Mouse (Mus musculus) right cerebral cortex, adult 18-20 months (tissue): ENCODE data around the gene Ghrhr.
A peak's percentile ranks its signal among the peaks of the same experiment; 100 is the strongest.

ENCODE experiments used
- DNase-seq: peaks from one replicate; pipeline ENCODE4 v3.0.0; 2022; ENCODE audit warnings: mixed read lengths

Gene Ghrhr

DNA sequence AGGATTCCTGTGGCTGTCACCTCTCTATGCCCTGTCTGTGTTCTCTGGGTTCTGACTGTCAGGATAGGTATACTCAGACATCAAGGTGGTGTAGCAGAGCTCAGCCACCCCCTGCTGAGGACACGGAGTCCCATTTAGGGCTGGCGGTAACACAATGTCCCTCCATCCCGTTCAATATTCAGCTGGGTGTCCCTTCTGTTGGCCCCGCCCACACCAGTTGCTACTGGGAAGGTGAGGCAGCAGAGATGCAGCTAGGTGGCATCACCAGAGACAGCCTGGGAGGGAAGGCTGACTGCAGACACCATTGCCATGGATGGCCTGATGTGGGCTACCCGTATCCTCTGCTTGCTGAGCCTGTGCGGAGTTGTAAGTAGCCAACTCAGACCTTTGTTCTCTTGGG is at the start of gene Ghrhr:
TSS of gene Ghrhr (plus strand) at position 220 of the 400 bp plus-strand sequence.
- no peak for DNase-seq

- no peak for DNase-seq
Observed at GRCm38 (mm10) chr6:55326299-55326698, 49.8 kb upstream of the Ghrhr start.

DNA sequence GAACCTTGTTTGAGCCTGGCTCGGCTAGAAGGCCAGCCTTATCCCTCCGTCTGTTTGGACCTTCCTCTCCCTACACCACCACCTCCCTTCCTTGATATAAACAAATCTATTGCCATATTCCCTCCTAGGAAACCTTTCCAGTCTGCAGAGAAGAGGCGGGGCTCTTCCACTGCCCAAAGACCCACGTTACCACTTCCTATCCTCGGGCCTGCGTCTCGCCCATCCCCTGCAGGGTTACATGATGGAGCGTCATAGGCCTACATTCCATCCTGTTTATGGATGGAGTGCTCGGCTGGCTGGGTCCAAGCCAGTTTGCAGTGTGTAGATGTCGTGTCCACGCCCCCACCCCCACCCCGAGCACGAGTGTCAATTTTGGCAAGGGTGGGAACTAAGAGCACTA is 48.8 kb upstream of the Ghrhr start:
- DNase-seq = no peak

DNA sequence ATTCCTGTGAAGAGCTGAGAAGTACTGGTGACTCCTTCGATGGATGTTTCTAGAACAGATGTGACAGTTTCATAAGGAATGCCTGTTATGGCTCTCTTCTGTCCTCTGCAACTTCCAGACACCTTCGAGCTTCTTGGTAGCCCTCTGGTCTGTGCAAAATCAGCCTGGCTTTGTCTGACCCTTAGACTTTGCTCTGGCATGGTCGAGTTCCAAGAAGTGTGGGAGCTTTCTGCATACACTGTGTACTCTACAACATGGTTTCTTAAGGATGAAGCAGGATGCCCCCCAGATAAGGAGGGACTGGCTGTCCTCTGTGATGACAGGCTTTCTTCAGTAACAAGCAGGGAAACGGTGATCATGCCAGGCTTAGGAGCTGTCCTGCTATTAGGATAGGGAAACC is 47.9 kb upstream of the Ghrhr start:
- no peak for DNase-seq

DNA sequence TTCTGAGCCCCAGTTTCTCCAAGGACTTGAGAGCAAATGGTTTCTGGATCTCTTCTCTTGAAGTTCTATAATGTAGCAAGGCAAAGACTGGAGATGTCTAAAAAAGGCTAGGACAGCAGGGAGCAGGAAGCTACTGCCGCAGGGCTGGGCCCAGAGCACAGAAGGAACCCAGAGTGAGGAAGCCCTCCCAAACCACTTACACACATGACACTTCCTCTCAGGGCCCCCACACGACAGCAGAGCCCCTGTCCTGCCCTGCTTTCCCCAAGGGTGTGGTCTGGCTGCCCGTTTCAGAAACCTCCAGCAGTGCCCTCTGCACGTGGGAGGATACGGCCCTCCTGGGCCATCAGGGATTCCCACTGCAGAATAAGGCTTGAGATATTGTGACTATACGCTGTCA is 44.8 kb upstream of the Ghrhr start:
- DNase-seq = no peak

DNA sequence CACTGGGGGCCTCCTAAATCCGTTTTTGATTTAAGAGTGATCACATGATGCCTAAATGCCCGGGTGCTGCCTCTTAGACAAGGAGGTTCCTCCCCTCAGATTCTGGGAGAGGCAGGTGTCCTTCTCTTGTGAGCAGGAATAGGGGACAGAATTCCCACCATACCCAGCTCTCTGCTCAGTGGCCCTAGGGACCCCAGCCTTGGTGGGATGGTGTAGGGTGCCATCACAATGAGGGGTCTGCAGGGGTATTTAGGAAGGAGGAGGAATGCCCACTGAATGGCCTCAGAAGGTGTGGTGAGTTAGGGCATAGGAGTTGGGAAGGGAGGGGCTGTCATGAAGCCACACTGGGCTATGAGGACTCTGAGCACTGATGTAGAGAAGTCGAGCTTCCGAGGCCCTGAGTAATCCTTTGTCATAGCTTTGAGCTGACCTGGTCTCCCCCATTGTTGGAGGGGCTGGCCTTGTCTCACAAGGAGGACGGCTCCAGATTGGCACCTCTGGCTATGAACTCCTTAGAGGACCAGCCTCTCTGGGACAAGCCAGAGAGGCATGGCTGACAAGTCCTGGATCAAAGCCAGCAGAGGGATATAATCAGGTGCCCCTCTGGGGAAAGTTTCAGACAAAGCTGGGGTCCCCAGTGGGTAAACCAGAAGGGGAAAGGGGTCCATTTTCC is 43.9 kb upstream of the Ghrhr start:
- no peak for DNase-seq

- no peak for DNase-seq
Observed at GRCm38 (mm10) chr6:55332773-55333109, 43.4 kb upstream of the Ghrhr start.

DNA sequence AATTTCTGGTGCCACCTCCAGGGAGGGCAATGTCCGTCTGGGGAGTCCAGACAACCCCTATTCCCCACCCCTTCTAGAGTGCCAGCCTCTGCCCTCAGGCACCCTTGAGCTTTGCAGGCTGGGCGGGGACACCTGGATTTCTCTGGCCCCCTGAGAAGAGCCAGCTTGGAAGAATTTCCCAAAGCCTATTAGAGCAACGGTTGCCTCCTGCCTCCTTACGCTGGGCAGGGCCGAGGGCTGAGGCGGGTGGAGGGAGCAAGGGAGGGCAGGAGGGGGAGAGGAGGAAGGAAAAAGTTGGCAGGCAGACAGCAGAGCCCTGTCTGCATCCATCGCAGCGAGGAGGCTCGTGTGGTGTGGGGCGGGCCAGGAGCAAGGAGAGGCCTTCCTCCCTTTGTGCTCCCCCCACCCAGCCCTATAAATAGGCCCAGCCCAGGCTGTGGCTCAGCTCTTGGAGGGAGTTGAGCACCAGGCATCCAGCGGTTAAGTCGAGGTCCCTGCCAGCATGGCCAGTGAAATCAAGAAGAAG is 40.0 kb upstream of the Ghrhr start, which contains the start of gene Aqp1:
TSS of gene Aqp1 (plus strand) at position 444 of the 526 bp plus-strand sequence.
- DNase-seq = no peak

GRCm38 (mm10) chr6:55337242-55337641 is 38.9 kb upstream of the Ghrhr start:
- DNase-seq = no peak

DNA sequence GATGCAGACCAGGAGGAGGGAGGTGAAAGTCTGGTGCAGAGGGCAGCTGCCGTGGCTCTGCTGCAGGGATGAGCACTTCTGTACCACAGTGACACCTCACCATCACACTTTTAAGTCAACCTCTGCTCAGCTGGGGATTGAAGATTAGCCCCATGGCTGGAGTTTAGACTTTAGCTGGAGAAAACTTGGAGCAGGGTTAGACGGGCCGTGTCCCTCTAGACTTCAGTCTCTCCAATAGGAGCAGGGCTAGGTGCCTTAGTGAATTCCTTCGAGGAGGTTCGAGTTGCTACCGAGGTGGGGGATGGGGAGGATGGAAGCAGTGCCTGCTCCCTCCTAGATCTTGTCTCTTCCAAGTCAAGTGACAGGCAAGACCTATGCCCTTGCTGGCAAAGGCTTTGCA is 38.0 kb upstream of the Ghrhr start:
- no peak for DNase-seq

- no peak for DNase-seq
Observed at GRCm38 (mm10) chr6:55338934-55339825, 36.9 kb upstream of the Ghrhr start.

DNA sequence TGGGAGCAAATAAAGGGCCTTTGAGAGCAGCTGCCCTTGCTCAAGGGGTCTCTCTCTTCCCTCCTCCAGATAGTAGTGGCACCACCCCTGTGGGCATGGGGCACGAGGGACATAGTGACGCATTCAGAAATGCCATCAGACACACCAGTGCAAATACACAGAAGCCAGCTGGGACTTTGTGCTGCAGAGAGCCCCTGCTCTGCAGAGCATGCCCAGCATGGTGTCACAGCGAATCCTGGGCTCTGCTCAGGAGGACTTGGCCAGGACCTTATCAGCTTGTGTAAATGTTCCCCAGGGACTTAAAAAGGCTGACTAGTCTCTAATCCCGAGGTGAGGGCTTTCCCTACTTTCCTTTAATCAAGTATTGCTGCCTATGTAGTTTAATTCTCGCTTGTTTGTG is 34.4 kb upstream of the Ghrhr start:
- no peak for DNase-seq

GRCm38 (mm10) chr6:55342328-55342727 is 33.8 kb upstream of the Ghrhr start:
- DNase-seq = no peak

DNA sequence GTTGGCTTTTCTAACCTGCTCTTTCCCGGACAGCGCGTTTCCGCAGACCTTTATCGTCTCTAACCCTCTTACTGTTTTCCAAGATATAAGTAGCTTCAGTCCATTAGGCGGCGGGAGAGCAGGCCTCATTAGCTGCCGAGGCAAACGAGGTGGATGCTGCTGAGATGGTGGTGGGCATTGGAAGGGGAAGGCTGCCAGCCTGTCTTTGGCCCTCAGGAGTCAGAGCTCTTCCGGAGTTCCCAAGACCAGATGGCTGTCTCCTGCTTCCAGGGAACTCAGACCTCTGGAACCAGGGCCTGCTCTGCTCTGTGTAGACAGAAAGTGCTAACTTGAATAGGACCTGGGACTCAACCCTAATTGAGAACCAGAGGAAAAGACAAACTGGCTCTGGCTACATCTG is 32.6 kb upstream of the Ghrhr start:
- no peak for DNase-seq

GRCm38 (mm10) chr6:55344291-55345016 is 31.6 kb upstream of the Ghrhr start:
- DNase-seq = peak; percentile 20

- no peak for DNase-seq
Observed at GRCm38 (mm10) chr6:55345264-55345663, 30.8 kb upstream of the Ghrhr start.

GRCm38 (mm10) chr6:55346491-55346890 is 29.6 kb upstream of the Ghrhr start:
- no peak for DNase-seq

DNA sequence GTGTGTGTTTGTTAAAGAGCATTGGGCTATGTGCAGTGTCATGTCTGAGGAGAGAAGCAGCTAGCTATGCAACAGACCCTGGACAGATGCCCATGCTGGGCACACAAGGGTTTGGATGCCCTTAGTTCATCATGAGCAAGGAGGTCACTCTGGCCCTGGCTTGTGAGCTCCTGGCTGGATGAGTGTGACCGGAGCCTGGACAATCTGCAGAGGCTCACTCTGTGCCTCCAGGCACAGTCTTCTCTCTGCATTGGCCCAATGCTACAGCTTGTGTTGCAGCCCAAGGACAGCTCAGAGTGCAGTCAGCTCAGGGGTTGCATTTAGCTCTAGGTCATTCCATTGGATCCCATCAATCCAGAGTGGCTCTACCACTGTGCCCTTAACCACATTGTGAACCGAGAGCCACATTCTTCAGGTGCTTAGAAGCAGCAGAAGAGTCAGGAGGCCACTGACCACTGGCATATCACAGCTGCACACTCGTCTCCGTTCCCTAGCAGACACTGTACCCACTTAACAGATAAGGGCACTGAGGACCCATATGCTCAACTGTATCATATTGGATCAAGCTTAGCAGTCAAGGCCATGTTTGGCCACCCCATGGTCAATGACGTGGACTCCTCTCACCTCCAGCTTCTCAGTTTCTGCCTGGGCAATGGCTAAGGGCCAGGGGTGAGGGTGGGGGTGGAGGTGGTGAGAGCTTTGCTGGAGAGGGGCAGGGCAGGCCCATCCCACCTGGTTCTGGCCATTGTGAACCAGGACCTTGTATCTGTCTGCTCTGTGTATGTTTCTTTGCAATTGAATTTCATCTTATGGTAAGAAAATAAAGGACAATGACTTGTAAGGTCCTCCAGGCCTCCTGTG is 28.2 kb upstream of the Ghrhr start:
- DNase-seq = no peak

DNA sequence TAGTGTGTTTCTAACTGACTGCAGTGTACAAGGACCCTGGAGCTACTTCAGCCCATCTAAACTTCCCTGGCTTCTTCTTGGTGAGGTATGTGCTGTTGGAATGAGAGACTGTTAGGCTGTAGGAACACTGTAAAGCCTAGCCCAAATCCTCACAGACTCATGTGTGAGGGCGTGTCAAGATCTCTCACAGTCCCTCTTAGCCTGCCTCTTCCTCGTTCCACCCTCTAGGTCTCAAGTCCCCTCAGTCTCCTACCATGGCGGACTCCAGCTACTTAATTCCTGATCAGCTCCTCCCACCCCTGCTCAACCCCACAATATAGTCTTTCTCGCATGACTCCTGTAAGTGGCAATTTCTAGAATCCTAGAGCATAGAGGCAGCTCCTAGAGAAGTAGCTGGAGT is 26.9 kb upstream of the Ghrhr start:
- no peak for DNase-seq

DNA sequence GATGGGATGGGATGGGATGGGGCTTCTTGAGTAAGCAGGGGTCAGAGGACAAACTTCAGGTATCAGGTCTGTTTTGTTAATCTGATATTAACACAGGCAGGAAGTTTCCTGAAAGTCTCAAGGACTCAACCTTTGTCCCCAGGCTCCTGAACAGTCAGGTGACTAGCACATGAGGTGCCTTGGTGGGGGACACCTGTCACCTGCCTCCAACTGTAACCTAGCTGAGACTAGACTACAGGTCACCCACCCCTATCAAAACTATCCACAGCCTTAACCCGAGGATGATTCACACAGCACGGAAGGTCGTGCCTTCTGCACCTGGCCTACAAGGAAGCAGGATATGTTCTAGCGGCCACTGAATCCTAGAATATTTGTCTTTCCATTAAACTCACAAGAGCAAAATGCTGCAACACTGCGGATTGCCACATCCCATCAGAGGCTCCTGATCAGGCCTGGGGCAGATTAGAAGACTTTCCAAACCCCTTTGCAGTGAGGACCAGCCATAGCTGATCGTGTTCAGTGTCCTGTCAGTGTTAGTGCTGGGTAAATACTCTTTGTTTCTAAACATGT is 25.6 kb upstream of the Ghrhr start:
- DNase-seq = no peak

DNA sequence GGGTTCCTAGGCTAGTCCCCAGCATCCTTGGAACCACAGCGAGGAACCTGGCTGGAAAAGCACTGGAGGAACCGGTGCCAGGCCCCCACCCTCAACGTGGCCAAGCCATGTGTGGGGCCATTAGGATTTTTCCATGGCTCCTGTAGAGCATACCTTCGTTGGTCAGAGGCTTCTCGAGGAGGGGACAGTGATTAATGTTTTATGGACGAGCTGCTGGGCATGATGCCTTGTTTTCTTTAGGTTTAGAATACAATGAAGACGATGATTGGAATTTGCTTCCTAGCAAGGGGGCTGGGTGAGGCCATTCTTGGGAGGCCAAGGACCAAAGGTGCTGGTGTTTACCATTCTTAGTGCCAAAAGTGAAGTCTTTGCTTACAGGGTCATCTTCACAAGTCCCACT is 24.4 kb upstream of the Ghrhr start:
- DNase-seq = no peak
